Mouse (Mus musculus): ENCODE results near the gene Epb41l2. TPM values are rescaled to one million over a fixed set of nuclear protein-coding genes. Genes with fewer than 3 reads are reported as not detected.
A peak's percentile ranks its signal among the peaks of the same experiment; 100 is the strongest.

Gene Epb41l2
- total RNA-seq (2022): 10 to 100 TPM; 34.0 to 46.3 (median 40.7) TPM

- DNase-seq (ENCODE audit: low spot score): peak; percentile 94
Measured at GRCm38 (mm10) chr10:25359208-25359958, at the start of gene Epb41l2. TSS of gene Epb41l2 (plus strand) at chr10:25359798.

GRCm38 (mm10) chr10:25309996-25310395 is 49.6 kb upstream of the Epb41l2 start:
- DNase-seq (ENCODE audit: low spot score): no peak

GRCm38 (mm10) chr10:25310736-25311135 is 48.9 kb upstream of the Epb41l2 start:
- DNase-seq (ENCODE audit: low spot score): no peak

GRCm38 (mm10) chr10:25311554-25312212 is 47.9 kb upstream of the Epb41l2 start:
- no peak for DNase-seq (ENCODE audit: low spot score)

GRCm38 (mm10) chr10:25313856-25314584 is 45.6 kb upstream of the Epb41l2 start:
- DNase-seq (ENCODE audit: low spot score): no peak

- DNase-seq (ENCODE audit: low spot score): no peak
Measured at GRCm38 (mm10) chr10:25317665-25318064, 41.9 kb upstream of the Epb41l2 start.

GRCm38 (mm10) chr10:25318405-25318804 is 41.2 kb upstream of the Epb41l2 start:
- DNase-seq (ENCODE audit: low spot score): no peak

- no peak for DNase-seq (ENCODE audit: low spot score)
Measured at GRCm38 (mm10) chr10:25319531-25319930, 40.1 kb upstream of the Epb41l2 start.

- DNase-seq (ENCODE audit: low spot score): no peak
Measured at GRCm38 (mm10) chr10:25321198-25321597, 38.4 kb upstream of the Epb41l2 start.

- no peak for DNase-seq (ENCODE audit: low spot score)
Measured at GRCm38 (mm10) chr10:25325690-25326089, 33.9 kb upstream of the Epb41l2 start.

GRCm38 (mm10) chr10:25327511-25327910 is 32.1 kb upstream of the Epb41l2 start:
- no peak for DNase-seq (ENCODE audit: low spot score)

- no peak for DNase-seq (ENCODE audit: low spot score)
Measured at GRCm38 (mm10) chr10:25330094-25330493, 29.5 kb upstream of the Epb41l2 start.

GRCm38 (mm10) chr10:25331321-25332049 is 28.1 kb upstream of the Epb41l2 start:
- peak; percentile 80 for DNase-seq (ENCODE audit: low spot score)

GRCm38 (mm10) chr10:25333390-25334079 is 26.1 kb upstream of the Epb41l2 start:
- DNase-seq (ENCODE audit: low spot score): no peak

GRCm38 (mm10) chr10:25340675-25341074 is 18.9 kb upstream of the Epb41l2 start:
- DNase-seq (ENCODE audit: low spot score): no peak

GRCm38 (mm10) chr10:25342801-25343200 is 16.8 kb upstream of the Epb41l2 start:
- no peak for DNase-seq (ENCODE audit: low spot score)

GRCm38 (mm10) chr10:25353941-25354340 is 5.7 kb upstream of the Epb41l2 start:
- DNase-seq (ENCODE audit: low spot score): no peak

- no peak for DNase-seq (ENCODE audit: low spot score)
Measured at GRCm38 (mm10) chr10:25354390-25354789, 5.2 kb upstream of the Epb41l2 start.

- DNase-seq (ENCODE audit: low spot score): no peak
Measured at GRCm38 (mm10) chr10:25359959-25360811, 587 bp downstream of the Epb41l2 start.

GRCm38 (mm10) chr10:25362235-25362634 is 2.6 kb downstream of the Epb41l2 start:
- no peak for DNase-seq (ENCODE audit: low spot score)
